Mouse (Mus musculus): ENCODE measurements at regions not wholly inside any gene's neighbourhood (a gene's known extent, or its start where the extent isn't known, plus 50 kb on each side); places are given as distances from the start of the nearest gene placed in this dataset.
"Not testable (repeated sequence)": the region's sequence is repeated elsewhere in the genome, so short reads cannot be mapped to it uniquely, and the experiment has no call there.

DNA sequence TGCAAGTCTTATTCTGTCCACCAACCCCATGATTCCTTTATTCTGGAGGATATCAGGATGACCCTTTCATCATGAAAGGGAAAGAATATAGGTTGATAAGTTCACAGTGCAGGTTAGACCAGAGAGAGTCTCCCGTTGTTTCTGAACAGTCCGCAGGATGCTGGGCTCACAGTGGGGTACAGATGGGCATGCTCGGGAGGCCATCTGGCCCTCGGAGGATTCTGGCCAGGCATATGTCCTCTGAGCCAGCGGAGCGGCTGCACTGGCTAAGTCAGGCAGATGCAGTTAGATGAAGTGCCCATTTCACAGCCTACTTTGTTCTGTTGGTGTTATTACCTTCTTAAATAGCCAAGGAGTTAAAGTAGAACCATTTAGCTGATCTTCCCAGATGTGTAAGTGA lies 135.3 kb upstream of the Tas2r119 start:
- Histone ChIP-seq H3K4me2 (ENCODE audit: low read length) (no peak overlapping the region), H3K9ac (replicated peaks; ENCODE audit: low read length) (no peak overlapping the region), H3K4me3 (replicated peaks; ENCODE audit: low read depth, low read length) (no peak overlapping the region), H3K36me3 (ENCODE audit: control insufficient read depth, insufficient read depth, low read length) (no peaks in the 10 kb centered on the region), H3K4me1 (ENCODE audit: control insufficient read depth, insufficient read depth, low read length) (no peaks in the 10 kb centered on the region), H3K9me3 (ENCODE audit: control insufficient read depth, low read length) (no peaks in the 10 kb centered on the region), H3K27me3 (ENCODE audit: control insufficient read depth, insufficient read depth, low read length) (no peaks in the 10 kb centered on the region), H3K27ac (replicated peaks; ENCODE audit: low read depth, low read length) (no peak overlapping the region)
- 87% methylated on average over 6 of the region's 6 CpGs for WGBS
- DNase-seq (no peak), ATAC-seq (ENCODE audit: low FRiP score, low TSS enrichment) (no peak)

DNA sequence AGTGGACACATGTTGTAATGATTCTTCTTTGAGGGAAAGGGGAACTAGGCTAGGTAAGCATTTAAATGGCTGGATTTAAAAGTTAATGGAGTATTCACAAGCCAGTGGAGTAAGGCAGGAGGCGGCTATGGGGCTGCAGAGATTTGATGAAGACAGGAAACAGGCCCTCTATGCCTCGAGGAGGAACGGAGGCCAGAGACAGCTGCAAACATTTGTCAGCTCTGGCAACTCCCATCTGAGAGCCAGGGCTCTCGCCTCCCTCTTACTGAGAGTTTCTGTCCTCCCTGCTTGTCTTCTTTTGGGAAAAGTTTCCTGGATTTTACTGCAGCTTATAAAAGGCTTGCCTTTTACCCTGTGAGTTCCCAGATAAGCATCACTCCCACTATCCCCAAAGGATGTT lies 134.9 kb upstream of the Tas2r119 start:
- no peak overlapping the region for H3K9ac ChIP-seq (replicated peaks; ENCODE audit: low read length)
- H3K4me3 ChIP-seq (replicated peaks; ENCODE audit: low read depth, low read length), result no peak overlapping the region
- H3K27ac ChIP-seq (replicated peaks; ENCODE audit: low read depth, low read length), result no peak overlapping the region
- H3K4me1 ChIP-seq (ENCODE audit: control insufficient read depth, insufficient read depth, low read length), result no peaks in the 10 kb centered on the region
- no peak for ATAC-seq (ENCODE audit: low FRiP score, low TSS enrichment)
- 76% methylated on average over 4 of the region's 4 CpGs for WGBS
- H3K9me3 ChIP-seq (ENCODE audit: control insufficient read depth, low read length), result no peaks in the 10 kb centered on the region
- no peak overlapping the region for H3K4me2 ChIP-seq (ENCODE audit: low read length)
- DNase-seq, result no peak
- no peaks in the 10 kb centered on the region for H3K36me3 ChIP-seq (ENCODE audit: control insufficient read depth, insufficient read depth, low read length)
- H3K27me3 ChIP-seq (ENCODE audit: control insufficient read depth, insufficient read depth, low read length), result no peaks in the 10 kb centered on the region

DNA sequence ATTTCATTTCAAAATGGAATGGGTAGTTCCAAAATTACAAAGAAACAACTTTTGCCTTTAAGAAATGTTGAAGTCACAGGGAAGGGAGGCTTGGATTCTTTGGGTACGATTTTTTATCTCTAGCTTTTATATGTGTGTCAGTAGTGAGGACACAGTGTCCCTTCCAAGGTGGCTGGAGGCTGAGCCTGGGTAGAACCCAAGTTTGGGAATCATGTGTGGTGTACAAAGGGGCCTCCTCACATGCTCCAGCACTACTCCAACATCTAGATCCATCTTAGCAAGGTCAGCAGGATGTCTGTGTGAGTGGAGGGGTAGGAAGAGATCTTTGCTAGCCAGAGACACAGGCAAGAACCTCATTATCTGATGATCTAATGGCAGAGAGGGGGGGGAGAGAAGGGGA lies 134.5 kb upstream of the Tas2r119 start:
- 80% methylated on average over 1 of the region's 1 CpGs for WGBS
- H3K27me3 ChIP-seq (ENCODE audit: control insufficient read depth, insufficient read depth, low read length), result no peaks in the 10 kb centered on the region
- H3K4me3 ChIP-seq (replicated peaks; ENCODE audit: low read depth, low read length), result no peak overlapping the region
- no peak overlapping the region for H3K4me2 ChIP-seq (ENCODE audit: low read length)
- no peaks in the 10 kb centered on the region for H3K9me3 ChIP-seq (ENCODE audit: control insufficient read depth, low read length)
- ATAC-seq (ENCODE audit: low FRiP score, low TSS enrichment) (no peak), DNase-seq (no peak)
- no peaks in the 10 kb centered on the region for H3K4me1 ChIP-seq (ENCODE audit: control insufficient read depth, insufficient read depth, low read length)
- H3K36me3 ChIP-seq (ENCODE audit: control insufficient read depth, insufficient read depth, low read length), result no peaks in the 10 kb centered on the region
- H3K9ac ChIP-seq (replicated peaks; ENCODE audit: low read length), result no peak overlapping the region
- no peak overlapping the region for H3K27ac ChIP-seq (replicated peaks; ENCODE audit: low read depth, low read length)

DNA sequence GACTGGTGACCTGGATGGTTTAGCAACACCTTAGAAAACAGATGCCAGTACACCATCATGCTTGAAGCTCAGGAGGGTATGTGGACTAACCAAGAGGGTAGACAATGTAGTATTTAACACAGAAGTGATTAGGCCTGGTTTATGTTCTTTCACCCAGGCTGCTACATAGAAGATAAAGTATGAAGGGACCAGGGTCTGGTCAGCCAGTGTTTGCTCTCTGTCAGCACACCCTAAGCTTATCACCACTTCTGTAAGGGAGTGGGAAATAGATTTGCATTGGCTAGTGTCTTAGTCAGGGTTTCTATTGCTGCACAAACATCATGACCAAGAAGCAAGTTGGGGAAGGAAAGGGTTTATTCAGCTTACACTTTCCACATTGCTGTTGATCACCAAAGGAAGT lies 133.9 kb upstream of the Tas2r119 start:
- H3K36me3 ChIP-seq (ENCODE audit: control insufficient read depth, insufficient read depth, low read length), result no peaks in the 10 kb centered on the region
- no peak overlapping the region for H3K27ac ChIP-seq (replicated peaks; ENCODE audit: low read depth, low read length)
- no peak overlapping the region for H3K4me2 ChIP-seq (ENCODE audit: low read length)
- no peaks in the 10 kb centered on the region for H3K27me3 ChIP-seq (ENCODE audit: control insufficient read depth, insufficient read depth, low read length)
- DNase-seq, result no peak
- H3K9ac ChIP-seq (replicated peaks; ENCODE audit: low read length), result no peak overlapping the region
- no peaks in the 10 kb centered on the region for H3K9me3 ChIP-seq (ENCODE audit: control insufficient read depth, low read length)
- ATAC-seq (ENCODE audit: low FRiP score, low TSS enrichment), result no peak
- H3K4me1 ChIP-seq (ENCODE audit: control insufficient read depth, insufficient read depth, low read length), result no peaks in the 10 kb centered on the region
- no peak overlapping the region for H3K4me3 ChIP-seq (replicated peaks; ENCODE audit: low read depth, low read length)

DNA sequence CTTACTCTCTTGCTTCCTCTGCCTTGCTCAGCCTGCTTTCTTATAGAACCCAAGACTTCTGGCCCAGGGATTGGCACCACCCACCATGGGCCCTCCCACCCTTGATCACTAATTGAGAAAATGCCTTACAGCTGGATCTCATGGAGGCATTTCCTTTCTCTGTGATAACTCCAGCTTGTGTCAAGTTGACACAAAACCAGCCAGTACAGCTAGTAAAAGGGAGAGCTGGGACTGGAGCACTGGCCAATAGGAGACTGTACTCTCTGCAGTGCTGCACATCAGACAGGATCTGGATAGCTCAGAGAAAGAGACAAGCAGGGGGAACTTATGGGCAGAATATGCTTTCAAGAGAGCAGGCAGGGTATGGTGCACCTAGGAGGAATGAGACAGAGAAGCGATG lies 133.4 kb upstream of the Tas2r119 start:
- 97% methylated on average over 1 of the region's 1 CpGs for WGBS
- H3K4me1 ChIP-seq (ENCODE audit: control insufficient read depth, insufficient read depth, low read length); H3K36me3 ChIP-seq (ENCODE audit: control insufficient read depth, insufficient read depth, low read length); H3K27me3 ChIP-seq (ENCODE audit: control insufficient read depth, insufficient read depth, low read length); H3K9me3 ChIP-seq (ENCODE audit: control insufficient read depth, low read length); H3K4me3 ChIP-seq (replicated peaks; ENCODE audit: low read depth, low read length); H3K27ac ChIP-seq (replicated peaks; ENCODE audit: low read depth, low read length); DNase-seq; H3K9ac ChIP-seq (replicated peaks; ENCODE audit: low read length); H3K4me2 ChIP-seq (ENCODE audit: low read length); ATAC-seq (ENCODE audit: low FRiP score, low TSS enrichment): not testable (repeated sequence)

DNA sequence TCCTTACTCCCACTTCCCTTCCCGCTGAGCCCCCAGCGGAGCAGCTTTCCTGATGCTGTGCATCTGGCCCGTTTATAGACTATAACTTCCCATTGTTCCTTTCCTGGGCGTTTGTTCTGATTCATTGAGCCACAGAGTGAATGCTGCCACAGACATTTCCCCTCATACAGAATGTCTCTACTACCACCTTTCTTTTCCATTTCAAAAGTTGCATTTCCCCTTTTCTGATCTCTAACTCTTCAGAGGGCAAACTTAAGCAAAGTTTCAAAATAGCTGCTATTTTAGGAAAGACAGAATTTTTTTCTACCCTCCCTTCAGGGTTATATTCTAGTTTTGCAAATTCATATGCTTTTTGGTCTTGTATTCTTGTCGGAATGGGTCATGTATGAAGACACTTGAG lies 128.3 kb upstream of the Tas2r119 start:
- H3K4me1 ChIP-seq (ENCODE audit: control insufficient read depth, insufficient read depth, low read length), result no peaks in the 10 kb centered on the region
- no peaks in the 10 kb centered on the region for H3K27me3 ChIP-seq (ENCODE audit: control insufficient read depth, insufficient read depth, low read length)
- no peaks in the 10 kb centered on the region for H3K36me3 ChIP-seq (ENCODE audit: control insufficient read depth, insufficient read depth, low read length)
- ATAC-seq (ENCODE audit: low FRiP score, low TSS enrichment), result no peak
- H3K4me2 ChIP-seq (ENCODE audit: low read length), result no peak overlapping the region
- H3K4me3 ChIP-seq (replicated peaks; ENCODE audit: low read depth, low read length), result no peak overlapping the region
- no peak overlapping the region for H3K27ac ChIP-seq (replicated peaks; ENCODE audit: low read depth, low read length)
- peak; percentile 16 for DNase-seq
- 25% methylated on average over 5 of the region's 5 CpGs for WGBS
- H3K9ac ChIP-seq (replicated peaks; ENCODE audit: low read length), result no peak overlapping the region
- H3K9me3 ChIP-seq (ENCODE audit: control insufficient read depth, low read length), result no peaks in the 10 kb centered on the region

DNA sequence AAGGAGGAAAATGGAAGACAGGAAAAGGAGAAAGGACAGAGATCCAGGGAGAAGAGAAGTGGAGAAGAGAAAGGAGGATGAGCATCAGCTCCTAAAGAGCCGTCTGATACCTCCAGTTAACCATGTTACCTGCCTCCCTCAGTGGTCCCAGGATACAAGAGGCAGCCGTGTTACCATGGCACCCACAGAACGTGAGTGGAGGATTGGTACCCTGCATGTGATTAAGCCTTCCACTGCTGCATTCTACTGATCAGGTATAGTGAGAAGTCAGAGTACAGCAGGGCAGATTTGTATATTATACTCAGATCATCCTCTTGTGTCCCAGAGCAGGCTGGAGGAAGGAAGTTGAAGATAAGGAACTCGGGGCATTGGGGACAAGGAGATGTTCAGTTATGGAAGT lies 115.5 kb upstream of the Tas2r119 start:
- Histone ChIP-seq H3K9ac (replicated peaks; ENCODE audit: low read length) (no peak overlapping the region), H3K27ac (replicated peaks; ENCODE audit: low read depth, low read length) (no peak overlapping the region), H3K9me3 (ENCODE audit: control insufficient read depth, low read length) (no peaks in the 10 kb centered on the region), H3K36me3 (ENCODE audit: control insufficient read depth, insufficient read depth, low read length) (no peaks in the 10 kb centered on the region), H3K27me3 (ENCODE audit: control insufficient read depth, insufficient read depth, low read length) (no peaks in the 10 kb centered on the region), H3K4me3 (replicated peaks; ENCODE audit: low read depth, low read length) (no peak overlapping the region), H3K4me2 (ENCODE audit: low read length) (no peak overlapping the region), H3K4me1 (ENCODE audit: control insufficient read depth, insufficient read depth, low read length) (no peaks in the 10 kb centered on the region)
- peak; percentile 16 for DNase-seq
- WGBS, result 71% methylated on average over 4 of the region's 4 CpGs
- no peak for ATAC-seq (ENCODE audit: low FRiP score, low TSS enrichment)

DNA sequence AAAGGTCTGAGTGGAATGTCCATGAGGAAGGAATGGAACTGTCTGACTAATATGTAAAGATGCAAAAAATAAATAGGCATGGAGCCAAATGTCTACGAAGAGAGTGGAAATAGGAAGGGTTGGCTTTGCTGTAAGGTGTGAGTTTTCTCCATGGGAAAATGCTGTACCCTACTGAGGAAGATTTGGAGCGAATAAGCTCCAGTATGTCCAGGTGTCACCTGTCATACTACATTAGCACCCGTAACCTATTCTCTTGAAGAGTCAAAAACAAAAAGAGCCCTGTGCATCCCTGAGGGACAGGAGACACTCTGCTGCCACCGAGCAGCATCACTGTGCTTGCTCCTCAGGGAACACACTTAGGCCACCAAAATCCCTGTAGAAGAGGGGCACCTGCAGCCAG lies 95.0 kb upstream of the Tas2r119 start:
- no peaks in the 10 kb centered on the region for H3K27me3 ChIP-seq (ENCODE audit: control insufficient read depth, insufficient read depth, low read length)
- no peak overlapping the region for H3K4me3 ChIP-seq (replicated peaks; ENCODE audit: low read depth, low read length)
- no peak for DNase-seq
- H3K4me1 ChIP-seq (ENCODE audit: control insufficient read depth, insufficient read depth, low read length), result no peaks in the 10 kb centered on the region
- ATAC-seq (ENCODE audit: low FRiP score, low TSS enrichment), result no peak
- H3K36me3 ChIP-seq (ENCODE audit: control insufficient read depth, insufficient read depth, low read length), result no peaks in the 10 kb centered on the region
- no peak overlapping the region for H3K4me2 ChIP-seq (ENCODE audit: low read length)
- H3K9ac ChIP-seq (replicated peaks; ENCODE audit: low read length), result no peak overlapping the region
- H3K27ac ChIP-seq (replicated peaks; ENCODE audit: low read depth, low read length), result no peak overlapping the region
- 90% methylated on average over 4 of the region's 4 CpGs for WGBS
- H3K9me3 ChIP-seq (ENCODE audit: control insufficient read depth, low read length), result no peaks in the 10 kb centered on the region

DNA sequence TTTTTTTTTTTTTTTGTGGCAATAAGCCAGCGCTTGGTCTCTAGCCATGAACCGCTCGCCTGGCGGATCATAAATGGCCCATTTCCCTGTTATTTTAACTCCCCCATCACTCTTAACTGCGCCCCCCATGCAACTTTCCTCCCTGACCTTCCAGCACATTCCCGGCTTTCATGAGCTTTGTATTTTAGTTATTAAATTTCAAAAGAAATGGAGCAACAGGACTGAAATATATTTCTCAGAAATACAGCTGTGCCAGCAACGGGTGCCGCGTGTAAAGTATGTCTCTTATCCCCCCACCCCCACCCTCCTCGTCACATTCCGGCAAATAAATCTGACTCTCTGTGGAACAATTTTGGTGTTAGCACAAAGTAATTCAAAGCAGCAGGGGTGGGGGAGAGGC lies 83.2 kb upstream of the Tas2r119 start:
- H3K4me3 ChIP-seq (replicated peaks; ENCODE audit: low read depth, low read length), result no peak overlapping the region
- DNase-seq (peak; percentile 2), ATAC-seq (ENCODE audit: low FRiP score, low TSS enrichment) (no peak)
- no peaks in the 10 kb centered on the region for H3K36me3 ChIP-seq (ENCODE audit: control insufficient read depth, insufficient read depth, low read length)
- H3K4me2 ChIP-seq (ENCODE audit: low read length), result no peak overlapping the region
- H3K9me3 ChIP-seq (ENCODE audit: control insufficient read depth, low read length), result no peaks in the 10 kb centered on the region
- H3K9ac ChIP-seq (replicated peaks; ENCODE audit: low read length), result no peak overlapping the region
- H3K27ac ChIP-seq (replicated peaks; ENCODE audit: low read depth, low read length), result no peak overlapping the region
- 83% methylated on average over 11 of the region's 11 CpGs for WGBS
- no peaks in the 10 kb centered on the region for H3K27me3 ChIP-seq (ENCODE audit: control insufficient read depth, insufficient read depth, low read length)
- H3K4me1 ChIP-seq (ENCODE audit: control insufficient read depth, insufficient read depth, low read length), result no peaks in the 10 kb centered on the region
